Mouse (Mus musculus) right cerebral cortex, adult 2 months (tissue): Measurements from ENCODE around the gene Irf6.

Experiments used
- DNase-seq, 2 experiments: peaks; one replicate each; pipeline ENCODE4 v3.0.0; 2021 to 2022; ENCODE audit warnings: low spot score in 2 of 2

The Irf6 gene

DNA sequence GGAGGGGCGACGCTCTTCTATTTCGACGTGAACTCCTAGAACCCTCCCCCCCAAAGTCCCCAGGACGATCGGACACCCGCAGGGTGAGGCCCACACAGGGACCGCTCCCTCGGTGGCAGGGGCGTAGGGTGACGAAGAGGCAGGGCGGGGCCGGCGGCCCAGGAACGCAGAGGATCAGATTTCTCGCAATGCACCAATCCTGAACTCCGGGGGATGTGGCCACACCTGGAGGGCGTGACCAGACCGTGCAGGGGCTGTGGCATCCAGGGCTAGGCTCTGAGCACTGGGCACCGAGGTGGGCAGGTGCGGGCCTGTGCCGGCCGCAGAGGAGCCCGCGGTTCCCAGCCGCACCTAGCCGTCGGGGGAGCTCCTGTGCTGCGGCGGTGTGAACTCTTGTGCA, at the start of gene Irf6:
TSS of gene Irf6 (plus strand) at position 240 of the 400 bp plus-strand sequence.
- DNase-seq: no peak

GRCm38 (mm10) chr1:193112093-193112492, 40.8 kb upstream of the Irf6 start:
- DNase-seq: no peak

- DNase-seq: peak; percentile 45 to 50
Measured at GRCm38 (mm10) chr1:193122793-193123192, 30.1 kb upstream of the Irf6 start.

GRCm38 (mm10) chr1:193123290-193123689, 29.6 kb upstream of the Irf6 start:
- no peak for DNase-seq

DNA sequence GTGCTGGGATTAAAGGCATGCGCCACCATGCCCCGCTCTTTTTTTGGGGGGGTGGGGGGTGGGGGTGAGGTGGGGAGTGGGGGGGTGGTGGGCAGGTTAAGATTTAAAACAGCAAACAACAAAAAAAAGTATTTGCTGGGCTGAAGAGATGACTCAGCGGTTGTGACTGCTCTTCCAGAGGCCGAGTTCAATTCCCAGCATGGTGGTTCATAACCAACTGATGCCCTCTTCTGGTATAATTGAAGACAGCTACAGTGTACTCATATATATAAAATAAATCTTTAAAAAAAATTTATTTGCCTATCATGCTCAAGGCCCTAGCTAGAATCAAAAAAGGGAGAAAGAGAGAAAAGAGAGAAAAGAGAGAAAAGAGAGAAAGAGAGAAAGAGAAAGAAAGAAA, 27.1 kb upstream of the Irf6 start:
- DNase-seq: no peak

DNA sequence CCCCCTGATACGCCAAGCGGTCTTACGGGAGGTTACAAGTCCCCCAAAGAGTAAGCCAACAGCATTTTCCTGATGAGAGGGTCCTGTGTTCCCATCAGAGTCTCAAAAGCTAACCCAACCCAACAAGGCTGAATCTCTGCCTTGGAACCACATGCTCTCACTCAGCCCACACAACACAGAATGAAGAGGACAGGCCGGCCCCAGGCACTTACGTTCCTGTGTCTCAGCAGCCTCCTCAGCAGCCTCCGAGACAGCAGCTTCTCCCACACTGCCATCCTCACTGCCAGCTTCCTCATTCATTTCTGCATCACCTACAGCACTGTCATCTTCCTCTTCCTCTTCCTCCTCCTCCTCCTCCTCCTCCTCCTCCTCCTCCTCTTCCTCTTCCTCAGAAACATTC, 24.9 kb upstream of the Irf6 start:
- DNase-seq: no peak

DNA sequence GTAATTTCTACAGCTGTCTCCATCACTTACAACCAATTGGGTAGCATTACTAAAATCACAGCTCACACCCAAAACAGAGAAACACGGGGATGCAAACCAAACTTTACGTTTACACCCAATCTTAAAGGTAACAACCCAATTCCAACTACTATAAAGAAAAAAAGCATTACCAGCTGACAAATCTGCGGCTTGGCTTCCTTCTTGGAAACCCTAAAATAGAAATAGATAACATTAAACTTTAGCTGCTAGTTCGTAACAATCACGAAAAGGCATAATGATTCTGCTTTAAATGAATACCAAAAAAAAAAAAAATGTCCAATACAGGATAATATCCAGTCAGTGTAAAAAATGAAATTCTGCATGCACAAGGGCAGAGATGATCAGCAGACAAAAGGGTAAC, 23.6 kb upstream of the Irf6 start:
- no peak for DNase-seq

- peak; percentile 98 for DNase-seq
Measured at GRCm38 (mm10) chr1:193129786-193130455, 23.0 kb upstream of the Irf6 start, which contains the start of gene Diexf. TSS of gene Diexf (minus strand) at chr1:193130272.

GRCm38 (mm10) chr1:193130456-193130825, 22.5 kb upstream of the Irf6 start:
- DNase-seq: no peak

GRCm38 (mm10) chr1:193130839-193131238, 22.1 kb upstream of the Irf6 start:
- no peak for DNase-seq

DNA sequence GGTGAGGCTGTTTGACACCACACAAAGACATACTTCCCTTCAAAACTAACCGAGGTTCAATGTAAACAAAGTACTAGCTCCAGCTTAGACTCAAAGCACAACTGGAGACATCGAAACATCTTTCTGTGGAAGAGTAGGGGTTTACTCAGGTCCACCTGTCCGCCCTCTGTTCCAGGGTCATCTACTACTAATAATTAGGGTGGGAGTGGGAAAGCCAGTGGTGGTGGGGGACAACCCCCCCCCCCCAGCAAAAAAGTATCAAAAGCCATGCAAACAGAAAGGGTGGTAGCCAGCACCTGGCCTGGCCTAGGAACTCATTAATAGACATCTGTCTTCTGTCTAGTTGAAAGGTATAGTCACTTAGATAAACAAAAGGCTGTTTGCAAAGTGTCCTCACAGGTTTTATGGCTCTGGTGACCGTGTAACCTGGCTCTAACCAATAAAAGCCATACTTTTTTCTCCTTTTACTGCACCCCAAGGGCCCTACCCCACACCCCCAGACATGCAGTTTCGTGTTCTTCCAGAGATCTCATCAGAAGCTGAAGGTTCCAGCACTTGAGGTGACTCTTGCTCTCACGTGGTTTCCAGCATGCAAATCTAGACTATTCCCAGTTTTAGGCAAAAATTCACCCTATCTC, 21.5 kb upstream of the Irf6 start:
- DNase-seq: no peak

DNA sequence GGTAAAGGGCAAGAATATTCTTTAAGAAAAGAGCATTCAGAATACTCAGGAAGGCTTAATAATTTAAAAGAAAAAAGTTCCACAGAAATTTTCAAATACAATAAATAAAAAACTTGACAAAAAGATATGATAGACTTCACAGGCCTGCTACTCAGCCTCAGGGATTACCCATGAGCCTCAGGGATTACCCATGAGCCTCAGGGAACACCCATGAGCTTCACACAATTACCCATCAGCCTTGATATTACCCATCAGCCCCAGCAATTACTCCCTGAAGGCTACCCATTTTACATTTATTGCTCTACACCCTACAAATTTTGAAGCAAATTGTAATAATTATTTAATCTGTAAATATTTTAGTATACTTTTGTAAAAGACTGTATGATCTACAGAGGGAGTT, 20.5 kb upstream of the Irf6 start:
- DNase-seq: no peak

DNA sequence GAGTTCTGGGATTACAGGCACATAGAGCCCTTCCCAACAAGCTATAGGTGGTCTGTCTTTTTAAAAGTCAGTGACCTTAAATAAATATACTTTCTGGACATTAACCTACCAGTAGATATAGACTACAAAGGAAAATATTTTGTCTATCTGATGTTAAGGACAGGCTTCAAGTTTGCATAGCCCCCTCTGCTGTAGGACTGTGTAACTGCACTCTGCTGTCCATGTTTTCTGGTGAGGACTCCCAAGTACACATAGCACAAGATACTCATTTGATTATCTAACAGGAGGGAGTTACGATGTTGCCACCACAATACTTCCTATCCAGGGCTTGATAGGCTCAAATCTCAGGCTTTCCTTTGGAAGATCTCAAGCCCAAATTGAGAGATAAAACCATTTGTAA, 19.2 kb upstream of the Irf6 start:
- no peak for DNase-seq

DNA sequence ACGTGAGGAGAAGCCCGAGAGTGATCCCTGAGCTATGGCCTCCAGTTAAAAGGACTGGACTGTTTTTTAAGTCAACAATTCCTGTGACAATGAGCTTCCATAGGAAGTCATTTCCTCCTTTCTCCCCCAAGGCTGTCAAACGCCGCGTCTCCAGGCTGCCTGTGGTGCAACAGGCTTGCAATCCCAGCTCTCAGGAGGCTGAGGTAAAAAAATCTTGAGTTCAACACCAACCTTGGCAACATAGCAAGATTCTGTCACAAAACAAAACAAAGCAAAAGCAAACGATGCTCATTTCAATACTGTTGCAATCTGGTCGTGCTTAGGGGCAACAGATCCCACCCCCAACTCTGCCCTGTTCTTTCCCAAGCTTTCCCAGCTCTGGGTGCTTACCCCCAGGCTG, 14.8 kb upstream of the Irf6 start:
- no peak for DNase-seq

GRCm38 (mm10) chr1:193138669-193139068, 14.2 kb upstream of the Irf6 start:
- DNase-seq: no peak

DNA sequence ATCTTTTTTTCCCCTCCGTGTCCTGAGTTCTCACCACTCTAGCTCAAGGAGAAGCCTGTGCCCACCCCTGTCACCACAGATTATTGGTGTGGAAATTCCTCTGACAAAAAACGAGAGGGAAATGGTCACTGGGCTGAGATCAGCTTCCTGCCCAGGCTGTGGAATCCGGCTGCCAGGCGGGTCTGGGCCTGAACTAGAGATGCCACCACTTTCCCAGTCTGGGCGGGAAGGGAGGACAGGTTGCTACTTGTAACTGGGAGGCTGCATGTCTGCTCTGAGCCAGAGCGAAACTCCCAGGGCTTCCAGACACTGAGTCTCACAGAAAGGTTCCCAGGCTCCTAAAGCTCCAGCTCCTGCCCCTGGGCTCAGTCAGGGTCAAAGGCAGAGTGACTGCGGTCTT, 11.8 kb upstream of the Irf6 start:
- no peak for DNase-seq

GRCm38 (mm10) chr1:193142517-193143062, 10.3 kb upstream of the Irf6 start:
- DNase-seq: no peak

DNA sequence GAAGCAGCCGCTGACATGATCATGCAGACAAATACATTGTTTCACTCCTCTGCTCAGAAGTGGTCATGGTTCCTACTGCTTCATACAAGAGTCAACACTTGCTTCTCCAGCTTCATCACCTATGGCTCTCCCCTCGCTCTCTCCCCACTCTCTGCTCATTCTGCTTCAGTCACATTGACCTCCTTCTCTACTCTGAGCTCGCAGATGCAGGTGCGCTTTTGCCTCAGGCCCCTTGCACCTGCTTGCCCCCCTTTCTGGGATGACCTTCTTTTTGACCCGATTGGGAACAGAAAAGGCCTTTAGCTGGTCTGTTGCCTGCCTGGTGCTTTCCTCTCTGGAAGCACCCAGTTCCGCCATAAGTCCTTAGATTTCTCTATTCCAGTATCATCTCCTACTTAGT, 8.4 kb upstream of the Irf6 start:
- no peak for DNase-seq

- no peak for DNase-seq
Measured at GRCm38 (mm10) chr1:193145101-193145500, 7.8 kb upstream of the Irf6 start.

- no peak for DNase-seq
Measured at GRCm38 (mm10) chr1:193146416-193146815, 6.5 kb upstream of the Irf6 start.

DNA sequence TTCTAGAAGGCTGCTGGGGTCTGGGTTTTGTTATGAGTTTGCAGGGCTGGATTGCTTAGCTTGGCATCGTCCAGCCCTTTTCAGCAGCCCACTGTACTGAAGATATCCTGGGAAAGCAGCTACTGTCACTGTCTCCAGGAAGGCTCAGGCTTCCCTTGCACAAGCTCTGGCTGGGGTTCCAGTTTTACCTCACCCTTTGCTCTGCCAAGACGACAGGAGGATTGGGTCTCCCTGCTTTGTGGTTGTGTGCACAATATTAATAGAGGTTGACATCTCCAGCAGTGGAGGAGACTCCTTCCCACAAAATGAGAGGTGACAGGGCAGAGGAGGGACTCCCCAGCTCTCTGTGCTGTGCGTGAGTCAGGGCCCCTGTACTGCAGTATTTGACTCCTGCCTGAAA, 3.7 kb upstream of the Irf6 start:
- DNase-seq: no peak

DNA sequence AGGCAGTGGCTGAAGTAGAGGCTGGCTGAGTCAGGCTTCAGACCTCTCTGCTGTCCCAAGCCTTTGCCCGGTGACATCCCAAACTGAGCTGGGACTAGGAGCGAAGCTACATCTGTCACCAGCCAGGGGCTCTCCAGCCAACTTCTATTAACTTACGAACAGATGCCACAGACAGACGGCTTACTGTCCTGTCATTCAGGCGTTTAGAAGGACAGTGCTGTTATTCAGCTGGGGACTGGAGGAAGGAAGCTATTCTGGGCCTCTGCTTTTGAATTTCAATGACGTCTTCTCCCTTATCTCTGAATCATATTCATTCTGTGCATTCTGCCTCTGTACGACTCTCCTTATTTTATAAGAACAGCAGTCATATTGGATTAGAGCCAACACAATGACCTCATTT, 1.8 kb upstream of the Irf6 start:
- DNase-seq: peak in 1 of 2 experiments; percentile 17

DNA sequence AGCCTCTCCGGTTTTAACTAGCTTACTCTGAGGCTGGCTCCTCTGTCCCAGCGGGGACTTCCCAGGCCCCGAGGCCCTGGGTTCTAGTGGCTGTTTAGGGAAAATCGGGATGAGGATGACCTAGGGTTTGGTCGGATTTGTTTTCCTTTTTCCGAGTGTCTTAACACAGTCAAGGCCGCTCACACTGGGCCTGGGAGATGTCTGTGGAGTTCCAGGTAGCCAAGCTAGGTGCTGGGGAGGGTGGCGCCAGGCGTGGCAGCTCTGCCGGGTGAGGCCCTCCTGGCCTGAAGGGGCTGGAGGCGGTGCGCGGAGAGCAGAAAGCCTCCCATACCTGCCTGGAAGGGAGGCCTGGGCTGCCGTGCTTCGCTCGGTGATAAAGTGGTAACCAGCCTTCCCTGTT, 650 bp downstream of the Irf6 start:
- DNase-seq: no peak
